Mouse (Mus musculus) CD4-positive helper T cell, adult 2 months (primary cell): ENCODE results near the gene Clec3a.

Experiments
- DNase-seq: peaks from one replicate; pipeline ENCODE4 v3.0.0-alpha.2; 2012; ENCODE audit warnings: low read depth, missing footprints, low spot score

The Clec3a gene

GRCm38 (mm10) chr8:114455953-114456352, 38.1 kb downstream of the Clec3a start:
- no peak for DNase-seq

DNA sequence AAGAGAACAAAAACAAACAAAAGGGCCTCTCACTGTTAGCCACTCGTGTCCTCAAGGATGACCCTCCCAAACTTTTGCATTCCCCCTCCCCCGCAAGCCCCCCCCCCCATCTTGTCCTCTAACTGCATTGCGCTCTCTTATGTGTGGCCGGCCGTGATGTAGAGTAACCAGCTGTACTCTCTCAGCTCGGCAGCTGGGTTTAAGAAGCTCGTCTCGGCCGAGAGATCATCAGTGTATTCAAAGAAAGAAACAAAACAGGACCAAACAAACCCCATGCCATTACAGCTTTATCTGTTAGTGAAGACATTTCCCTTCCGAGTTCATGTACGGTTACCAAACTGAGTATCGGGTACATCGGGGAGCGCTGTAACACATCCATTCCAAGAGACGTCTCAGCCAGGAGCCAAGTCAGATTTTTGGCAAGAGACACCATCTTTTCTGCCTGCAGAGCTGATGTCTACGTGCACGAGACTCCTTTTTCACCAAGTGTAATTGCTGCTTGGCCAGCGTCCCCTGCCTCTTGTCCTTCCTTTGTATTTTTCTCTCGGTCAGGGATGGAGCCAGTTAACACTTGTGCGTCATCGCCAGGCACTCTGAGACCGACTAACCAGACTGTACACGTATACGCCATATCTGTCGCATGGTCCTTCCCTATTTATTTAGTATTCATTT, 40.4 kb downstream of the Clec3a start:
- no peak for DNase-seq

DNA sequence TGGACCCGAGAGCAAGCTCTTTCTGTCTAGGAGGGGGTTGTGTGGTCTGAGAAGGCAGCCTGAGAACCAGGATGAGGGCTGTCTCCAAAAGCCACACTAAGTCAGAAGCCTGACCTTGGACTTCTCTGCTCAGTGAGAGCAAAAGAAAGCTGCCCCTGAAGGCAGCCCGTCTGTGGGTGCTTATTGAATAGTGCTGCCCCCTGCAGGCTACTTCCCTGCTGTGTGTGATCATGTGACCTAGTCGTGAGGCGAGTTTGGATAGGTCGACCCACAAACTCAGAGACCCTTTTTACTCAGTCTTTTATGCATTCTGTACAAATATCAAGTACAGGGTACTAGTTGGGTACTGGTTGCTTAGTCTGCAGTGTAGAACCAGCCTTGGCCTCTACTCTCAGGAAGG, 42.7 kb downstream of the Clec3a start:
- peak; percentile 23 for DNase-seq

GRCm38 (mm10) chr8:114462591-114462990, 44.7 kb downstream of the Clec3a start:
- DNase-seq = no peak

GRCm38 (mm10) chr8:114463305-114463704, 45.4 kb downstream of the Clec3a start:
- DNase-seq = no peak

- no peak for DNase-seq
These were observed 50.8 kb downstream of the Clec3a start for GRCm38 (mm10) chr8:114468526-114469207.

DNA sequence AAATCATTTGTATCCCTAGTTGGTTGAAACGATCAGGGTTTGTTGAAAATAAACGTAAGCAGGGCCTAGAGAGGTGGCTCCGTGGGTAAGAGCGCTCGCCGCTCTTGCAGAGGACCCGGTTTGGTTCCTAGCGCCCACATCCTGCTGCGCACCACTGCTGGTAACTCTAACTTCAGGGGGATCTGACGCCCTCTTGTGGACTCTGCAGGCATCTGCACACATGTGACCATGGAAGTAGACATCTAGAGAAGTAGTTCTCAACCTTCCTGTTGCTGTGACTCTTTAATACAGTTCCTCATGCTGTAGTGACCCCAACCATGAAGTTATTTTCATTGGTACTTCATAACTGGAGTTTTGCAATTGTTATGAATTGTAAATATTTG, 51.3 kb downstream of the Clec3a start:
- peak; percentile 7 for DNase-seq

GRCm38 (mm10) chr8:114473546-114473945, 55.7 kb downstream of the Clec3a start:
- DNase-seq = no peak
